Mouse (Mus musculus) thymus, postnatal 4 days (tissue): ENCODE data around the gene Dglucy.

Source experiments
- DNase-seq: peaks from one replicate; pipeline ENCODE4 v3.0.0; 2021

The Dglucy gene

GRCm38 (mm10) chr12:100887801-100888258, 109.0 kb downstream of the Dglucy start:
- DNase-seq, result peak; percentile 48

GRCm38 (mm10) chr12:100890548-100890947, 111.7 kb downstream of the Dglucy start:
- no peak for DNase-seq

GRCm38 (mm10) chr12:100895504-100895903, 116.6 kb downstream of the Dglucy start:
- no peak for DNase-seq

GRCm38 (mm10) chr12:100896661-100897060, 117.8 kb downstream of the Dglucy start:
- no peak for DNase-seq

- DNase-seq, result no peak
Measured at GRCm38 (mm10) chr12:100897736-100898650, 119.1 kb downstream of the Dglucy start.

GRCm38 (mm10) chr12:100899111-100899640, 120.3 kb downstream of the Dglucy start:
- DNase-seq, result peak; percentile 41

- no peak for DNase-seq
Measured at GRCm38 (mm10) chr12:100900901-100901300, 122.0 kb downstream of the Dglucy start.

GRCm38 (mm10) chr12:100901386-100901785, 122.5 kb downstream of the Dglucy start:
- no peak for DNase-seq

- peak; percentile 50 for DNase-seq
Measured at GRCm38 (mm10) chr12:100903761-100904160, 124.9 kb downstream of the Dglucy start.

GRCm38 (mm10) chr12:100906861-100907260, 128.0 kb downstream of the Dglucy start:
- DNase-seq, result no peak

- peak; percentile 32 for DNase-seq
Measured at GRCm38 (mm10) chr12:100907598-100908297, 128.9 kb downstream of the Dglucy start, which contains the start of gene Gpr68. Gpr68 (minus strand) TSS chr12:100908198.

GRCm38 (mm10) chr12:100908298-100909034, 129.6 kb downstream of the Dglucy start:
- DNase-seq, result no peak

GRCm38 (mm10) chr12:100909765-100910164, 130.9 kb downstream of the Dglucy start:
- DNase-seq, result no peak

GRCm38 (mm10) chr12:100910731-100911130, 131.9 kb downstream of the Dglucy start:
- DNase-seq, result no peak

GRCm38 (mm10) chr12:100924646-100925339, 145.9 kb downstream of the Dglucy start:
- no peak for DNase-seq

- DNase-seq, result peak; percentile 53
Measured at GRCm38 (mm10) chr12:100925644-100926619, 147.1 kb downstream of the Dglucy start.

GRCm38 (mm10) chr12:100928286-100928685, 149.4 kb downstream of the Dglucy start:
- no peak for DNase-seq

- no peak for DNase-seq
Measured at GRCm38 (mm10) chr12:100931653-100932052, 152.8 kb downstream of the Dglucy start.

GRCm38 (mm10) chr12:100934796-100935195, 155.9 kb downstream of the Dglucy start:
- no peak for DNase-seq

GRCm38 (mm10) chr12:100936116-100936515, 157.3 kb downstream of the Dglucy start:
- peak; percentile 89 for DNase-seq

- DNase-seq, result no peak
Measured at GRCm38 (mm10) chr12:100936737-100937136, 157.9 kb downstream of the Dglucy start.
